Mouse (Mus musculus): Measurements from ENCODE around the gene 1700018B08Rik.

- TF ChIP-seq CHD2 (IDR thresholded peaks at IDR 0.05; ENCODE audit: low read depth, low read length): no peak
- no peak for TF ChIP-seq ZC3H11A (IDR thresholded peaks at IDR 0.05; ENCODE audit: borderline replicate concordance, low read depth, low read length)
Observed at GRCm38 (mm10) chr8:121562941-121563351, 18.8 kb upstream of the 1700018B08Rik start.

All from ES-E14 (cell line).